Mouse (Mus musculus) induced T-regulatory cell, adult 2 months (primary cell): ENCODE data around the gene Ephx1.
"Not testable (repeated sequence)": the region's sequence is repeated elsewhere in the genome, so short reads cannot be mapped to it uniquely, and the experiment has no call there.

Experiments
- DNase-seq: peaks from one replicate; pipeline ENCODE4 v3.0.0-alpha.2; 2012; ENCODE audit warnings: low read depth

Gene Ephx1

GRCm38 (mm10) chr1:181013446-181013845 lies 7.3 kb downstream of the Ephx1 start:
- DNase-seq, result no peak

GRCm38 (mm10) chr1:181012416-181012815 lies 8.3 kb downstream of the Ephx1 start:
- no peak for DNase-seq

GRCm38 (mm10) chr1:181011601-181012000 lies 9.1 kb downstream of the Ephx1 start:
- DNase-seq, result no peak

GRCm38 (mm10) chr1:181010171-181010932 lies 10.4 kb downstream of the Ephx1 start:
- DNase-seq, result no peak

GRCm38 (mm10) chr1:181009754-181010153 lies 10.9 kb downstream of the Ephx1 start:
- no peak for DNase-seq

GRCm38 (mm10) chr1:181009011-181009590 lies 11.6 kb downstream of the Ephx1 start:
- DNase-seq, result no peak

GRCm38 (mm10) chr1:181008266-181008665 lies 12.4 kb downstream of the Ephx1 start:
- no peak for DNase-seq

GRCm38 (mm10) chr1:181007831-181008230 lies 12.9 kb downstream of the Ephx1 start:
- no peak for DNase-seq

- no peak for DNase-seq
These were observed 15.4 kb downstream of the Ephx1 start for GRCm38 (mm10) chr1:181005331-181005730.

GRCm38 (mm10) chr1:181003790-181004189 lies 16.9 kb downstream of the Ephx1 start:
- no peak for DNase-seq

- DNase-seq, result no peak
These were observed 19.1 kb downstream of the Ephx1 start for GRCm38 (mm10) chr1:181001621-181002020.

GRCm38 (mm10) chr1:181001217-181001616 lies 19.5 kb downstream of the Ephx1 start:
- no peak for DNase-seq

- DNase-seq, result no peak
These were observed 20.1 kb downstream of the Ephx1 start for GRCm38 (mm10) chr1:181000501-181001092.

- peak; percentile 75 for DNase-seq
These were observed 28.6 kb downstream of the Ephx1 start for GRCm38 (mm10) chr1:180992142-180992541.

GRCm38 (mm10) chr1:180990671-180991070 lies 30.0 kb downstream of the Ephx1 start:
- DNase-seq, result no peak

GRCm38 (mm10) chr1:180987759-180988158 lies 32.9 kb downstream of the Ephx1 start:
- peak; percentile 87 for DNase-seq

- DNase-seq, result no peak
These were observed 34.0 kb downstream of the Ephx1 start for GRCm38 (mm10) chr1:180986701-180987100.

GRCm38 (mm10) chr1:180981298-180982046 lies 39.2 kb downstream of the Ephx1 start:
- not testable (repeated sequence) for DNase-seq

- DNase-seq, result peak; percentile 66
These were observed 40.2 kb downstream of the Ephx1 start for GRCm38 (mm10) chr1:180980464-180980863.

GRCm38 (mm10) chr1:180979484-180980251 lies 41.0 kb downstream of the Ephx1 start:
- DNase-seq, result no peak

- peak; percentile 82 for DNase-seq
These were observed 44.5 kb downstream of the Ephx1 start for GRCm38 (mm10) chr1:180976110-180976679.
